Comparison of ENCODE assay signal across 13 mouse cellular contexts in the genomic region with DNA sequence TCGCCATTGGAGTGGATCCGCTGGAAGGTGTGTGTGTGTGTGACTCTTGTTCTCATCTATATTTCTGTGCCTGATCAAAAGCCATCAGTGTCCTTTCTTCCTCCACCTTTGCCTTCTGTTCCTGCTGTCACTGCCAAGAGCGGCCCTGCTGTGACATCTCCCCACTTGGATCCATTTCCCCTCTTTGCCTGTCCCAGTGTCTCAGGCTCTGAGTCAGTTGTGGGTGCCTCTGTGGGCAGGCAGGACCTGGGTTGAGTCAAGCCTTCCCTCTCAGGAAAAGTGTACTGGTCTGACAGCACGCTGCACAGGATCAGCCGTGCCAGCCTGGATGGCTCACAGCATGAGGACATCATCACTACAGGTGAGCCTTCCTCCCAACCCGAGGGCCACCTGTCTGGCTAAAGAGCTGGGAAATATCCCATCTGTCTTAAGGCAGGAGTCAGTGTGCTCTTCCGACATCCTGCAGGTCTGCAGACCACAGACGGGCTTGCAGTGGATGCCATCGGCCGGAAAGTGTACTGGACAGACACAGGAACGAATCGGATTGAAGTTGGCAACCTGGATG. TPM values are rescaled to one million over a fixed set of nuclear protein-coding genes. Genes with fewer than 3 reads are reported as not detected.
"Had no signal": no experiment of that assay in that cellular context is flagged by ENCODE, and none has a peak within 500 bp of the region (broad histone marks: within the 10 kb centered on the region; RNA-seq: fewer than 3 reads in every experiment).

No protein-coding gene starts in this region.

- H3K27ac ChIP-seq: kidney, postnatal 0 days; layer of hippocampus, adult 2 months; limb, embryonic 13.5 days; liver, embryonic 14.5 days; midbrain, embryonic 12.5 days; neural tube, embryonic 13.5 days had no signal

- DNase-seq: kidney, postnatal 36 days; left cerebral cortex, postnatal 4 days; lung, adult 18-20 months; retina, postnatal 1 day; thymus, postnatal 4 days had no signal

- H3K4me2 ChIP-seq: limb, embryonic 13.5 days; midbrain, embryonic 12.5 days; neural tube, embryonic 13.5 days had no signal

- H3K27me3 ChIP-seq: limb, embryonic 13.5 days; midbrain, embryonic 12.5 days; neural tube, embryonic 13.5 days had no signal

- H3K4me1 ChIP-seq: limb, embryonic 13.5 days; midbrain, embryonic 12.5 days; neural tube, embryonic 13.5 days had no signal

- H3K4me3 ChIP-seq: layer of hippocampus, adult 2 months; limb, embryonic 13.5 days; midbrain, embryonic 12.5 days; neural tube, embryonic 13.5 days had no signal

- H3K9ac ChIP-seq: limb, embryonic 13.5 days; liver, embryonic 14.5 days; midbrain, embryonic 12.5 days; neural tube, embryonic 13.5 days had no signal

- ATAC-seq: midbrain, embryonic 16.5 days had no signal

- H3K9me3 ChIP-seq: limb, embryonic 13.5 days; midbrain, embryonic 12.5 days; neural tube, embryonic 13.5 days had no signal

RNA-seq across cellular contexts. Expression of a gene that starts 34.8 kb away (rescaled TPM):
- total RNA-seq: megakaryocyte-erythroid progenitor cell, adult 5-6 weeks had no signal
